Mouse (Mus musculus) spleen, adult 18-20 months (tissue): ENCODE results near the gene Nrde2.

ENCODE experiments used
- DNase-seq, 2 experiments: peaks; one replicate each; pipeline ENCODE4 v3.0.0; 2022; ENCODE audit warnings: mixed read lengths in 2 of 2

Gene Nrde2

DNA sequence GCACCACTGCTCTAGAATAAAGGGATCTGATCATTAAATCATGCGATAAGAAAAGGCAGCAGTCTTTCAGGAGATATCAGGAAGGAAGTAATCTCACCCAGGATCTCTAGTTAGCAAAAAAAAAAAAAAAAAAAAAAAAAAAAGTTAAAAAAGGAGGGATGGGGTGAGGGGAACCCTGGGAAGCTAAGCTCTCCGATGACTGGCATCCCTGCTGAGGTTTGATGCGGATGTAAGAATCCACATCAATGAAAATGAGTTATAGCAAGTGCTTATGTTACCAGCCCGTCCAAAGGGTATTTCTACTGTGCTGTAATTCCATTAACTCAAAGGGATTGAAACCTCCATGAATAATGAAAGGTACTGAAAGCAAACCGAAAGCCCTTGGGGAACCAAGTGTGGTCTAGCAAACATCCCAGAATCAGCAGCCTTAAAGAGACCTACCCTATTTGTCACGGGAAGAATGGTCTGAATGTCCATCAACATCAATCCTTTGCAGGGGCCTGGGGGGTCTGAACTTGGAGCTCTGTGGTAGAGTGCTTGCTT lies 19.5 kb upstream of the Nrde2 start:
- DNase-seq = no peak

DNA sequence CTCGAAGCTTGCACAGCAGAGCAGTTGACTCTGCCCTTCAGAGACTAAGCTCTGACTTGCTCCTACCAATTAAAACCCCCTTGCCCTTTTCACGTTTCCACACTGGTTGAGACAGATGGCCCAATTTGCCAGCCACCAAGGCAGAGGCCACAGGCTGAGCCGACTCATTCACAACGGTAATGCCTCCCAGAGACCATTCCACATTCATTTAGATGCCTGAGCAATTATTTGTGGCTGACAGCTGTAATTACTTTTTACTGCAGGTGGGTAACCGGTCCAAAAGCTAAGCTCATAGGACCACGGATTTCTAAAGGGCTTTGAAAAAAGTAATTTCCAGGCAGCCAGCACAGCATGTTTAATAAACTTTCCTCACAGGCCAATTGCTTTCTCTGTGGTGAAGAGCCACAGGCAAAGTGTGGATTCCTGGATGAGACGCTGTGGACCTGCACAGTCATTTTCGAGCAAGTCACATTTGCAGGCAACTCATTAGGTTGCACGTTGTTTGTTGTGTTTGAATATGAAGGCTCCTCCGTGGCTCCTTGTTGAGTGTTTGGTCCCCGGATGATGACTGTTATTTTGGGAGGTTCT lies 17.1 kb upstream of the Nrde2 start:
- DNase-seq = no peak

DNA sequence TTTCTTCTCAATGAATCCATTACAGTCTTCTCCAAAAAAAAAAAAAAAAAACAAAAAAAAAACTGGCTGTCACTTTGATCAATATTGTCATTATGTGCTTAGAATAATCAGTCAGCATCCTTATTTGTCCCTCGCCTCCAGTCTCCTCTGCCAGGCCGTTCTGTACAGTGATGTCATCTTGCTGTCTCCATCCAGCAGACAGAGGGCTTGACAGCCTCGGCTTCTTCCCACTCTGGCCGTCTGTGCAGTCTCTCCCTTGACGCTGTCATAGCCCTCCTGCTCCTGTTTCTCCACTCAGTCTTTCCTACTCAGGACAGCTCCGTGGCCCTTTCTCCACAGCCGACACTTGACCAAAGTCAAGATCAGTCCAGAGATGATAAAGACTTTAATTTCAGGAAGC lies 13.0 kb upstream of the Nrde2 start:
- DNase-seq = no peak

DNA sequence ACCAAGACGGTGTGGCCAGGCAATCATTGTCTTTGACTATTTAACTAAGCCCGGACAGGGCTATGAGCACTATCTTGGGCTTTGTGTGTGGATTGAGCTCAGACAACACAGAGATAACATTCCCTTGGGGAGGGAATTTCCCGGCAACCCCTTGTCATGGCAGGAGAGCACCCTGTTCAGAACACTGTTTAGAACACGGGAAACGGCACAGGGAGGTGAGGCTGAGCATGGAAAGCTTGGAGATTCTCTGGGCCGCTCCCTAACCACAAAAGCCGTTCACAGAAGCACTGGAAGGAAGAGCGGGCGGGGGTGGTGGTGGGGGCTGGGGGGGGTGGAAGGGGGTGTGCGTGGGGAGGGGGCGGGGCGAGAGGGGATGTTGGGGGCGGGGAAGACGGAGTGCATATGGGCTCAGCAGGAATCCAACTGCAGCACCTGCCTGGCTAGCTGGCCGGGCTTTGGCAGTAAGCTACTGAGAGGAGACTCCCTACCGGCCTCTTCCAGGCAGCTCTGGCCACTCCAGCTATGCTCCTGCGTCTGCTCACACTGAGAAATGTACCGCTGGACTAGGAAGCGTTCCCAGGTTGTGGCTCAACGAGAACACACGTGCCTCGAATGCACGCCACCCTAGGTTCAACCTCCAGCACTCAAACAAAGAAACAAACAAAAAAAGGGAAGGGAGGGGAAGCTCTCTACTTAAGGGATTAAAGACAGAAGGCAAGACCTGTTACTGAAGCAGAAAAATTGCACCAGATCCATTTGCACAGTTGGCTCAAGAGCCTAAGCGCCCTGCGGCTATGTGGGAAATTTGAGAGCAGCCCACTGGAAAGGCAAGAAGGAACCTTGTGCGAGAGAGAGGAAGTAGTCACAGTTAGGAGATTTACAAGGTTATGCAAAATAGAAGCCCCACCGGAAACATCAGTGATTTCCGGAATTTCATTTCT lies 8.7 kb upstream of the Nrde2 start:
- DNase-seq = peak; percentile 12 to 24

DNA sequence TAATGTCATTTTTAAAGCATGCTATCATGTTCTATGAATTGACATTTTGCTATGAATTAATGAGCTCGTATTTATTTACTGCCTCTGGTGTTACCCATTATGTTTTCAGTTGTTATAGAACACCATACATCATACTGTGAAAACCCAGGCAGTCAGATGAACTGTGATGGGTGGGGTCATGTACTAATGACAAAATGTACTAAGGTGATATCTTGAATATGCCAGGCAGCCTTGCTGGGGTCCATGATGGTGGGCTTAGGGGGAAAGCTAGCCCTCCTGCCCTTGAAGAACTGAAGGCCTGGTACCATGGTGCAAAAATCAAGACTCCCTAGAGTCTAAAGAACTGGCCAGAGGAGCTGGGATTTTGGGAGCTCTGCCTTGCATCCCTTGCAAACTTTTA lies 8.0 kb upstream of the Nrde2 start:
- no peak for DNase-seq

DNA sequence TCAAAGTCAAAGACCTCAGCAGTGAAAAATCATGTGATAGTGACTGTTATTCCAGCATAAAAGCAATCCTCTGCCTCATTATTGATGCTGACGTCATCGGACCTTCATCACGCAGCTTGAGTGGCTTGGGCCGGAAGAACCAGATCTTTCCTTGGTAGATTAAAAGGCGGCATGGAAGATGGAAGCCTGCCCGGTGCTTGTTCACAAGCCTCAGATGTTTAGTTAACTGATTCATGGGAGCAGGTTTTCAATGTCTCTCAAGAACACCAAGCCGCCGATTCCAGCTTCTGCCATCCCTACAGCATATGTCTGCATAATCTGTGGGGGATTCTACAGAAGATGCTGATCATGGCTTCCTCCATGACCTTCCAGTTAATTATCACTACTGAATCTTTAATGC lies 7.5 kb upstream of the Nrde2 start:
- DNase-seq = no peak

DNA sequence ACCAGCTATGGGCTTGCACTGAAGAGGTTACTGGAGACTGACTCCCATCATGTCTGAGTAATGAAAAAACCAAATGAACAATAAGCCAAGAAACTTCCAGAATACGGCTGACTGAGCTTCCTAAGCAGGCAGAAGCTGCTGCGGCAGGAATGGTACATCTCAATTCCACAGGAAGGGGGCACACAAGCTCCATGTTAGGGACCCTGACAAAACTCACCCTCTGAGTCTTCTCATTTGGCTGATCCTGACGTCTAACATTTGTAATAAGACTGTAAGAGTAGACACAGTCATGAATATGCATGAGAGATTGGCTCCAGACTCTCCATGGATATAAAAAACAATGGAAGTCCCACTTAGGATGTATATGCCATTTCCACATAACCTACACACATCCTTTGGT lies 6.7 kb upstream of the Nrde2 start:
- peak in 1 of 2 experiments; percentile 26 for DNase-seq

DNA sequence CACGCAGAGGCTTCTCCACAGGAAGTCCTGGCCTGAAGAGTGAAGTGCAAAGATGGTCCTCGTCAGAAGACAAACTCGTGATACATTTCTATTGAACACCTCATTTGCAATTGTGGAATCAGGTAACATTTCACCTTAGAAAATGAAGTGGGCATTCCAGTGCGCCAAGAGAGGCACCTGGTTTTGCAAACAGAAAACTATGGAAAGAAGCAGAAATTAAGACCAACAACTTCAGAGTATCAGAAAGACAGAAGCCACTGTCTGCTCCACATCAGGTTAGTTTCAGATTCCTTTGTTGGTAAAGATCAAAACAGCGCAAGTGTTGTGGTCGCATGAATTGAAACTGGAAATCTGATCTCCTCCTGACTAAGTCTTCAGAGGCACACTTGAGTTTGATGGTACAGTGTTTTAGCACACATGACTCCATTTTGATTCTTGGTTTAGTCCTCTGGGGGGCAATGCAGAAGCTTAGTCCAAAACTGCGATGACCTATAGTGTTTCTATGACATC lies 5.6 kb upstream of the Nrde2 start:
- DNase-seq = no peak

DNA sequence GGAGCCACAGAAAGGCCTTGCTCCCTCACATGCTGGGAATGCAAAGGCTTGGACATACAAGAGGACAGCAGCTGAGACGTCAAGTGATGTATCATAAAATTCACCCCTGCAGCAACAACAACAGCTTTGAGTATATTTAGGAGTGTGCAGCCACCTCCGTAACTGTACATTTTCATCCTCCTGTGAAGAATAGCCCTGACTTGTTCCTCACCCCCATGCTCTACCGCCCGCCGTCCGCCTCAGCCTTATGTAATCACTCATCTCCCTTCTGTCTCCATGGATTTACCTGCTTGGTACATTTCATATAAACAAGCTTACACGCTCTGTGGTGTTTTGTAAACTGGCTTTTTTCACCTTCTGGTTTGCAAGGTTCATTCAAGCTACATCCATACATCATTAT lies 7.0 kb downstream of the Nrde2 start:
- DNase-seq = no peak

DNA sequence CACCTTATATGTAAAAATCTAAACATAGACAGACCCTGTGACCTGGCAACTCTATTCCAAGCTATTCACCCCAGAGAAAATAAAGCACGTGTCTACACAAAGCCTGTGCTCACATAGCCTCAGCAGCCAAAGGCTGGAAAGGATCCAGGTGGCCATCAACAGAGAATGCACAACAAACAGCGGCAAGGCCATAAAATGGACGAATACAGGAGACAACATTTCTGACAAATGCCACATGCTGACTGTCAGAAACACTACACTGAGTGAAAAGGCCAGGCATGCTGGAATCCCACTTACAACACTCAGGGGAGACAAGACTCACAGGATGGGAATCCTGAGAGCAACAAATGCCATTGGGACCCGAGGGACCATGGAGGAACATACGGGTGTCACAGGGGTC lies 15.2 kb downstream of the Nrde2 start:
- DNase-seq = no peak

DNA sequence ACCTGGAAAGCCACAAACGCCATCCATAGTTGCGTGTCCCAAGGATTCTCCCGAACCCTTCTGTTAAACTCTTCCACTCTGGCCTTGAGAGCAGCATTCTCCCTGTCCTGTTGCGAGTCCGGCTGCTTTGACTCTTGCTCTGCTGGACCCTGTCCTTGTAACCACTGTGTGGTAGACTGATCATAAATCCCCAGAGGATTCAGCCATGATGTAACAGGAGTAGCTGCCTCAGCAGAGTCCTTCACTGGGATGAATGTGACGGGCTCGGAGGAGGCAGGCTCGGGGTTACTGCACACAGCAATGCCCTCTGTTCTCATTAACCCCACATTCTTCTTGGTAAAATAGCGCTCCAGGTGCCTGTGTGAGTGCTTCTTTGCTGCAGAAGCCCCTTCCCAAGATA lies 15.7 kb downstream of the Nrde2 start:
- DNase-seq = no peak

DNA sequence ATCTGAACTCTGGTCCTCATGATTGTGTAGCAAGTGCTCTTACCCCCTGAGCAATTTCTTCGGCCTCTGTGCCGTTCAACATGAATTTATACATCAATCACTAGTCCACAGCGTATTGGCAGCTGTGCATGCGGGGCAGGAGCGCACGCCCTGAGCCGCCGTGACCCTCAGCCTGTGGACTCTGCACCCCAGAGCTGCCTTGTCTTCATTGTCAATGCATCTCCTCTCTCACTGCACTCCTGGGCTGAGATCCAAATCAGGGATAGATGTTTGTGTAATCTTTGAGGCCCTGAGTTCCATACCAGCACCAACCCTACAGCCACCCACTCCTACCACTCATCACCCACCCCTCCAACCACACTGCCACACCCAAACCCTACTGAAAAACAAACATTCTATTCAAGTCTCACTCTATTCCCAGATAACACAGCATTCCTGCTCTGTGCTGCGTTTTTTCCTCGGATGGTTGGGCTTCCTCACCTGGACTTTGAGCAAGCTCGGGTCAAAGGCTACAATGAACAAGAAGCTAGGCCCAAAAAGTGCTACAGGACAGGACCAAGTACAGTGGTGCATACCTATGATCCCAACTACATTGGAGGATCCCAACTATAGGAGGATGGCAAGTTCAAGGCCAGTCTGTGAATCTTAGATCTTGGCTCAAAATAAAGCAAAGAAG lies 16.5 kb downstream of the Nrde2 start:
- DNase-seq = no peak

DNA sequence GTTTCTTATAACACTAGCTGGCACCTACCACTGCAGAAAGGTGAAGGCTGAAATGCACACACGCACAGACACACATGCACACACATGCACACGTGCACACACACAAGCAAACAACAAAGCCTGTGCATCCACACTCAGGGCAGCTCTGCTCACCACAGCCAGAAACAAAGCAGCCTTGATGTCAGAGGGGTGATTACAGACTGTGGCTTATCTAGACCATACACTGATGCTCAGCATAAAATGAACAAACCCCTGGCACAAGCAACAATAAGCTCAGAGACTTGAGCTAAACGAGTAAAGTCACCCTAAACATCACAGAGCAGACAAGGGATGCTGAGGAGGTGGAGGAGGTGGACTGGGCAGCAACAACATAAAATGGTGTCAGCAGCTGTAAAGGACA lies 24.3 kb downstream of the Nrde2 start:
- no peak for DNase-seq

DNA sequence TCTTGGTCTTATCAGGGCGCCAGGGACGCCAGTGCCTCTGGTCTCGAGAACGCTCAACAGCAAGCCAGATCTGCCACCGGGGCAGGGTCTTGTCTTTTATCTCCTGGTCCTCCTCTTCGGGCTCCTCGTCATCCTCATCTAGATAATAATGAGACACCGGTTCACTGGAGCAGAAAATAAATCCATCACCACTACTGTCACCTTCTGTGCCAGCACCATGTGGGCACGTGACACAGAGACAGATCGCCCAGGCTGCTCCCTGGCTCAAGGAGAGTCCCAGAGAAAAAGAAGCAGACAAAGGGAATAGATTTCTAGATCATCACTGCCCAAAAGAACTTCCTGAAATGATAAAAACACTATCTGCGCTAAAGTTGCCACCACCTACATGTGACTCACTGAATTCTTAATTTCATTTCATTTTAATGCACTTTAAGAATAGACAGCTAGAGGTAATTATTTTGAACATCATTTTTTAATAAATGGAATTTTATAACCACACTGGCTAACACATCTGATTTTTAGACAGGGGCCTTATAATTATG lies 25.0 kb downstream of the Nrde2 start:
- DNase-seq = no peak

DNA sequence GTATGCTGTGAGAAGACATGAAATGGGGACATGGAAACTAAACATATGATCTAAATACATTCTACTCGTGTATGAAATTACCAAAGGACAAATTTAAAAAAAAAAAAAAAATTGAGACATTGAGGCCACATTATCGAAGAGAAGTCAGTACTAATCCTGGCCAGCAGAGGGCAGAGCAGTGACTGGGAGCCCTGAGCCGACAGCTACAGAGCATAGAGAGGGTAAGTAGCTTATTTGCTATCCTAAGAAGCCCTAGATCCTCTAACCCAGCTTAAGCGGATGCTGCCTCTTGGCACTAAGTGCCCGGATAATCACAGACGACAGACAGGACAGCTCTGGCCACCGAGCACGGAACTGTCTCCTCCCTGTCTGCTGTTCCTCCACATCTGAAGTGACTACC lies 27.8 kb downstream of the Nrde2 start:
- peak; percentile 27 to 67 for DNase-seq

DNA sequence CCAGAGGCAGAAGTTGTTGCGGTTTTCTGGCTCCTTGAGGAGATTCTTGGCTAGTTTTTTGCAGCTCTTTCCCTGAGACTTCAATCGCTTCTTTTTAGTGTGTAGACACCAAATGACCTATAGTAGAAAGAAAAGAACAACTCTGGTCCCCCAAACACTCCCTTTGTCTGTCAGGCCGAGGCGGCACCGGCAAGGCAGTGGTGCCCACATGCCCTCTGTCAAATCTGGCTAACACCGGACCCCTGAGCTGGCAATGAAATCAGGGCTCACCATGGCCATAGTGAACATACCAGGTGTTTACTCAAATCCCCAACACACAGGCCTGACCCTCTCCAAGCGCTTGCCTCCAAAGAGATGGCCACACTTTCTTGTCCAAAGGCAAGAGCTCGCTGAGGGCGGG lies 28.3 kb downstream of the Nrde2 start:
- no peak for DNase-seq

DNA sequence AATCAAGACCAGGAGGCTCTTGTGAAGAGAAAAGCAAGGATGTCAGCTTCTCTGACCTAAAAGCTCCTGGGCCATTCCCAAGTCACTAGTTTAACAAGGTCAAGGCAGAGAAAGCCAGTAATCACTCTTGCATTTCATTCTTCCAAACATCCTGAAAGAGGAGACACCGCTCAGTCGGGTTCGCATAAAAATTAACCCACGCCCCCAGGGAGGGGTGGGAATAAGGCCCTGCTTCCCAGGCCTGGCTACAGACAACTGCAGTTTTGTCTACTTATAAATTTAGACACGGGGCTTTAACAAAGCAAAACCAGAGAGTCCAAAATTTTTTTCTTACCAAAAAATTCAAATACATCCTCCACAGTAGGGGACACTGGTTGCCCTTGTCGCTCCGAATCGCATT lies 30.5 kb downstream of the Nrde2 start:
- DNase-seq = no peak

DNA sequence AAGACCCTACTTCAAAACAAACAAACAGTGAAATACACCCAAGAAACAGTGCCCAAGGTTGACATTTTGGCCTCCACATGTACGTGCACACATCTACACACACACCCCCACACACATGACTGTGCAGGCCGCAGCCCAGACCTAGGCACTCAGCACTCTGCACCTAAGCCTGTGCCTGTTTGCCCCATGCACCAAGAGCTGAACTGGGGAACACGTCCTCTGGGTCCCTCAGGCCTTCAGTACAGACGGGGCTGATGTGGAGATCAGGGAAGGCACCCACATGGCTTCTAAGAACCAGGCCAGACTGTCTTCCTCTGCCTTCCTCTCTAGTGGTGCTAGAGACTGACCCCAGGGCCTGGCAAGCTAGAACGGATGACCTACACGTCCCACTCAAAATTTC lies 30.9 kb downstream of the Nrde2 start:
- no peak for DNase-seq

DNA sequence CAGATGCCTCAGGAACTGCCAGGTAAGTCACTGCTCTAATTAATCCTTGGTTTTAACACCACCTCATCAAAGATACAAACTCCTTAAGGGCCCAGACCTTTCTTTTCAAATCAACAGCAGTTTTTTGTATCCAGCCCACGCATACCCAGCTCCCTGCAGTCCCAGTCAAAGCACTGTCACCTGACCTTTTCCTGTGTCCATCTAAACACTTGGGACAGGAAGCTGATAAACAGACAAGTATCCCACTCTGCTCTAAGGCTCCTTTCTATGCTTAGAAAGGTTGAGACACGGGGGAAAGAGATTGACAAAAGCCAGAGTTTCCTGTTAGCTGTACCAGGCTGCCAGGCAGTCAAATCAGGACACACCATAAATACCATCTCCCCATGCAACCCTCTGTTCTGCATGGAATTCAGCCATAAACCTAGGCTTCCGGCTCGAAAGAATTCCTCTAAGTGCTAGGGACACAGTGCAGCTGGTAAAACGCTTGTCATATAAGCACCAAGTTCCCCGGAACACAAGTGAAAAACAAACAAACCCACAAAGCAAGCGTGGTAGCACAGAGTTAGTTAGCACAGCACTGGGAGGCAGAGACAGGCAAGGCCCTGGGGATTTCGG lies 31.5 kb downstream of the Nrde2 start:
- no peak for DNase-seq

DNA sequence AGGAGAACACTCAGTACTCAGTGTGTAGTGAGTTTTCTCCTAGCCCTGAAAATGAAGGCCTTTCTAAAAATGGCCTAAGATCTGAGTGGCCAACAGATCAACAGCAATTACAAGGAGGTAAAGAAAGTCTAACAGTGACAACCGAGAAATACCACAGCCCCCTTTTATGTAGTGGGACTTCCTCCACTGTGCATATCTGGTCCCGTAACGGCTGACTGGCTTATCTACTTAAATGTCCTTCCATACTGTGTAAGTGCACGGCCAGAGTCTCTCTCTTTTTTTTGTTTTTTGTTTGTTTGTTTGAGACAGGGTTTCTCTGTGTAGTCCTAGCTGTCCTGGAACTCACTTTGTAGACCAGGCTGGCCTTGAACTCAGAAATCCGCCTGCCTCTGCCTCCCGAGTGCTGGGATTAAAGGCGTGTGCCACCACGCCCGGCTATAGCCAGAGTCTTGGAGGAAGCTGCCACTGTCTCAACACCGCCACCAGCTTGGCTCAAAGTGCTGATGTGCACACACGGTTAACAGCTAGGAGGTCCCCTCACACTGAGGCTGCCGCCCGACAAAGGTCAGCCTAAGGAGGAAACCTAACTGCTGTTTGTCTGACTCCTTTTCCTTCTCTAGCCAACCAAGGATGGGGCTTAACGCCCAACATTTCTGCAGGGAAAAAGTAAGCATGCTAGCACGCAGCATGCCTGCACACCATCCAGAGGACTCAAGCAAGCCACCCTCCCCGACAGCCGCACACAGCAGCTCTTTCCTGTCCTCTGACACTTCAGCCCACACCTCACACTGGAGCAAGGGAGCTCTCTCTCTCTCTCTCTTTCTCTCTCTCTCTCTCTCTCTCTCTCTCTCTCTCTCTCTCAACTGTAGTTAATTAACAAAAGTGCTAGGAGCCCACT lies 32.2 kb downstream of the Nrde2 start:
- no peak for DNase-seq

DNA sequence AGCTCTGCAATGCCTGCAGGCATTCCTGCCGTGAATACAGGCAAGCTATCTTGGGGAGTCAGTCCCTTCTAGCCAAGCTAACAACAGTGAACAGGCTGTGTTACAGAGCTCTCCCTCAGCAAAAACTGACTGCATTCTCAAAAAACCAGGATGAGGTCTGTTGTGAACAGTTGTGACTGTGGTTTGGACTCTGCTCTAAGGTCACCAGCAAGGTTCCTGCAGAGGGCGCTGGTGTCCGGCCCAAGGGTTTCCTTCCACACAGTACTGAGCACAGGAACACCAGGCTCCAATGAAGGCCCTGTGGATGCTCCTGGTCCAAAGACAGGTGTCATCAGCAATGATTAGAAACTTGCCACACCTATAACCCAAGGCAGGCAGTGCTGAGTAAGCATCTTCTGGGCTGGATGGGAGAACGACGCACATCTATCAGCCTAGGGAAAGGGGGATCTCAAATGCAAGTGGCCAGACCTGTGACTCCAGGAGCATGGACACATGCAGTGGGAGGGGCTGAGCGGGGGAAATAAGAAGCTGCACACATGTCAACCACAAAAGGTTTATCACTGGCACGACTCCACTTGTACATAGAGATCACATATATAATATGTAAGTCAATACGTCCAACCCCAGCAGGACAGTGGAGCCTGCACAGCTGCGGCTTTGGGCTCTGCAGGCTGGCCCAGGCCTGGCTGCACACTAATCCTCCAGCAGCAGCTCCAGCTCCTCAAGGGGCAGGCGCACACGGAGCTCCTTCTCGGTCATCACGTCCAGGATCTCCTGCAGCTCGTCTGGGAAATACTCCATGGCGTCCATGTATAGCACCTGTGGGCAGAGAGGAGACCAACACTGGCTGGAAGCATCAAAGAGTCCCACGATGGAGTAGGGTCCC lies 34.3 kb downstream of the Nrde2 start:
- DNase-seq = no peak
